Mouse (Mus musculus): ENCODE measurements around the gene Smad3. TPM values are rescaled to one million over a fixed set of nuclear protein-coding genes. Genes with fewer than 3 reads are reported as not detected.

The Smad3 gene
- total and polyA plus RNA-seq, 3 experiments = 12.4 to 18.4 (median 13.0) TPM

DNA sequence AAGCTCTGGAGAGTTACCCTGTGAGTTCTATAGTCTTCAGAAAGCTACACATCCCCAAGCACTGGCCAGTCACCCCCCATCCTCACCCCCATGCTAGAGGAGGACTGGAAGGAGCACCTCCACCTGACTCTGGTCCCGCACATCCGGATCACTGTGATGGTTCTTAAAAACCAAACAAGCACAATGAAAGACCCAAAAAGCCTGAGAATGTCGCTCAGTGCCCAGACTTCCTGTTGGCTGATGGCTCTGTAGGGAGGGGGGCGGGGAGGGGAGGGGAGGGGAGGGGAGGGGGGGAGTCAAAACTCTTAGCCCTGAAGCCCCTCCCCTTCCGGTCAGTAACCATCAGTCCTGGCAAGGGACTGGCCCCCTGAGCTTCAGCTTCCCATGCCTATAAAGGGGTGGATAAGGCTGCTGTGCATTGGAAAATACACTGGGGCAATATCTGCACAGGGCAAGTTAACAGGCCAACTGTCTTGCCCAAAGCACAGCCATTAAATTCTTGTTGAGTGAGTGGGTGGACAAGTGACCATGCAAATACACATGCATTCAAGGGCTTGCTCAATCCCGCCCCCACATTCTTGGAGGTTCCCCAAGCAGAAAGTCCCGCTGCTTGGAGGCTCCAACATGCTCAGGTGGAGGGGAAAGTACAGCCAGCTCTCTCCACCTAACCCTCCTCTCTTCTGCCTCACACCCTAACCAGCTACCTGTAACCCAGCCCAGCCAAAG, 59.3 kb downstream of the Smad3 start:
- H3K4me1 ChIP-seq (ENCODE audit: control insufficient read depth, insufficient read depth, low read length) = peaks cover 15% of the 10 kb centered on the region
- H3K4me3 ChIP-seq = no peak overlapping the region
- intact Hi-C loops (cut with DNase I) = no loop called here
- H3K36me3 ChIP-seq (ENCODE audit: control insufficient read depth, insufficient read depth, low read length) = no peaks in the 10 kb centered on the region
- no peaks in the 10 kb centered on the region for H3K27me3 ChIP-seq (ENCODE audit: control insufficient read depth, insufficient read depth, low read length)
- TF ChIP-seq EP300 (IDR thresholded peaks at IDR 0.05; ENCODE audit: insufficient read depth, low read depth, low read length) = no peak
- no peak for TF ChIP-seq CTCF (IDR thresholded peaks at IDR 0.05)
- TF ChIP-seq POLR2A (IDR thresholded peaks at IDR 0.05; ENCODE audit: insufficient read depth, low read depth, low read length) = no peak
- 53% methylated on average over 6 of the region's 7 CpGs for WGBS
- no peak overlapping the region for H3K9ac ChIP-seq (ENCODE audit: low read depth, low read length)
- H3K79me2 ChIP-seq (replicated peaks; ENCODE audit: control insufficient read depth, insufficient read depth, low read length) = no peaks in the 10 kb centered on the region
- no peak for DNase-seq
- H3K27ac ChIP-seq = no peak overlapping the region

DNA sequence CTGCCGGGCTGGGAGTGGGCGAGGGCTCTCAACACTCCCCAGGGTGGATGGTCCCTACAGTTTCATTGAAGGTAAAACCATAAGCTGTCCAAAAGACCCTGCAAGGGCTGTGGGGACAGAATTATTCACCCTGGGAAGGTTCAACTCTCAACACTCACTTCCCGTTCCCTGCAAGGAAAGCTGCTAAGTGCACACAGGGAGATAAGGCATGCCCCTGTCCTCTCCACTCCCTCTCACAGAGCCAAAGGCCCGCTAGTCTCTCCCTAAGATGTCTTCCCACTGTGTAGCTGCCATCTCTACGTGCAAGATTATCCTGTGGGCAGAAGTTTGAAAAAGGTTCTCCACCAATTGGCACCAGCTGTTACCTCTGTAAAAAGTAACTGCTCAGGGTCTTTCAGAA, 60.2 kb downstream of the Smad3 start:
- H3K4me3 ChIP-seq = no peak overlapping the region
- H3K27ac ChIP-seq = no peak overlapping the region
- no peak for TF ChIP-seq CTCF (IDR thresholded peaks at IDR 0.05)
- TF ChIP-seq EP300 (IDR thresholded peaks at IDR 0.05; ENCODE audit: insufficient read depth, low read depth, low read length) = no peak
- TF ChIP-seq POLR2A (IDR thresholded peaks at IDR 0.05; ENCODE audit: insufficient read depth, low read depth, low read length) = no peak
- H3K36me3 ChIP-seq (ENCODE audit: control insufficient read depth, insufficient read depth, low read length) = no peaks in the 10 kb centered on the region
- DNase-seq = no peak
- intact Hi-C loops (cut with DNase I) = no loop called here
- no peak overlapping the region for H3K9ac ChIP-seq (ENCODE audit: low read depth, low read length)
- 61% methylated on average over 5 of the region's 5 CpGs for WGBS
- H3K79me2 ChIP-seq (replicated peaks; ENCODE audit: control insufficient read depth, insufficient read depth, low read length) = no peaks in the 10 kb centered on the region
- no peaks in the 10 kb centered on the region for H3K27me3 ChIP-seq (ENCODE audit: control insufficient read depth, insufficient read depth, low read length)
- peaks cover 15% of the 10 kb centered on the region for H3K4me1 ChIP-seq (ENCODE audit: control insufficient read depth, insufficient read depth, low read length)

DNA sequence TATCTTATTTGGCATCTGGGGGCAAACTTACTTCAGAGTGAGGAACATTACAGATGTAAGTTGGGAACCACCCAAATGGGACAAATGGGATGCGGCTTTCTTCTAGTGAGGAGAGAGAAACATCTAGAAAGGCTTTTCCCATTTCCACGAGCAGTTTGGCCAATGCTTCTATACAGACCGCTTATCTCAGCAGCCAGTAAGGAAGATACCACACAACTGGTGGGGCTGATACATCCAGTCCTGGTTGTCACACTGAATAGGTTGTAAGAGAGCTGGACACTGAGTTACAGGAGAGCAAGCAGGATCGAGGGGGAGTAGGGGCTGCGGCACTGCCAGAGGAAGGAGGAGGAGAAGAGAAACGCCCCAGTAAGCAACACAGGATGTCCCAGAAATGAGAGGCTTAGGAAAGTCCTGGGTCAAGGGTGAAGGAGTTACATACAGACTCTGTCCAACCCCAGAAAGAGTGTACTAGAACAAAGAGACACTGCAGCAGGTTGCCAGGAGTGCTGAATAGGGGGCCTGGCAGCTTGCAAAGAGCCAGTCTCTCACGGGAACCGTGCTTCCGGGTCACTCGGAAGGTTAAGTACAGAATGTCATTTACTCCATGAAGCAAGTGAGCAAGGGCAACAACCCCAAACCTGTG, 61.2 kb downstream of the Smad3 start:
- no peak for DNase-seq
- Histone ChIP-seq H3K9ac (ENCODE audit: low read depth, low read length) (no peak overlapping the region), H3K36me3 (ENCODE audit: control insufficient read depth, insufficient read depth, low read length) (no peaks in the 10 kb centered on the region), H3K27ac (no peak overlapping the region), H3K4me1 (ENCODE audit: control insufficient read depth, insufficient read depth, low read length) (peaks cover 15% of the 10 kb centered on the region), H3K27me3 (ENCODE audit: control insufficient read depth, insufficient read depth, low read length) (no peaks in the 10 kb centered on the region), H3K4me3 (no peak overlapping the region), H3K79me2 (replicated peaks; ENCODE audit: control insufficient read depth, insufficient read depth, low read length) (no peaks in the 10 kb centered on the region)
- 44% methylated on average over 10 of the region's 10 CpGs for WGBS
- TF ChIP-seq EP300 (IDR thresholded peaks at IDR 0.05; ENCODE audit: insufficient read depth, low read depth, low read length) (no peak), CTCF (IDR thresholded peaks at IDR 0.05) (no peak), POLR2A (IDR thresholded peaks at IDR 0.05; ENCODE audit: insufficient read depth, low read depth, low read length) (no peak)
- intact Hi-C loops (cut with DNase I) = no loop called here

DNA sequence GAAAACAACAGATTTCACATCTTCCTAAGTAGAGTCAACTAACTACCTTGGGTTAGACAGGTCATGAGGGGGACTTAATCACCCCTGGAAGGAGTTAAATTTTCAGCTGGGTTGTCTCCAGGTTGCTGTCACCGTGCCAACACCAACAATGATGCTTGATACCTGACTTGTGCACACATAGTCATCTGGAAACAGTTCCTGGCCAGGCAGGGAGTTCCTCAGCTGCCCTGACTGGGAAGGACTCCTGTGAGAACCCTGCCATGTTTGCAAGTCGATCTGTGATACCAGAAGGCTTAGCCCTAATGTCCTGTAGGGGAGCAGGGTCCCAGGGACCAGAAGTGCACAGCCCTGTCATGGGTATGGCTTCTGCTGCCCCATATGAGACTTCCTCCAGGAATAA, 65.8 kb downstream of the Smad3 start:
- WGBS = 22% methylated on average over 2 of the region's 2 CpGs
- peaks cover 4% of the 10 kb centered on the region for H3K4me1 ChIP-seq (ENCODE audit: control insufficient read depth, insufficient read depth, low read length)
- intact Hi-C loops (cut with DNase I) = no loop called here
- H3K4me3 ChIP-seq = no peak overlapping the region
- H3K79me2 ChIP-seq (replicated peaks; ENCODE audit: control insufficient read depth, insufficient read depth, low read length) = no peaks in the 10 kb centered on the region; the same call in 1 of the 2 replicates
- no peaks in the 10 kb centered on the region for H3K36me3 ChIP-seq (ENCODE audit: control insufficient read depth, insufficient read depth, low read length)
- no peak overlapping the region for H3K27ac ChIP-seq
- no peaks in the 10 kb centered on the region for H3K27me3 ChIP-seq (ENCODE audit: control insufficient read depth, insufficient read depth, low read length)
- DNase-seq = no peak
- TF ChIP-seq EP300 (IDR thresholded peaks at IDR 0.05; ENCODE audit: insufficient read depth, low read depth, low read length) = no peak
- no peak for TF ChIP-seq CTCF (IDR thresholded peaks at IDR 0.05)
- TF ChIP-seq POLR2A (IDR thresholded peaks at IDR 0.05; ENCODE audit: insufficient read depth, low read depth, low read length) = no peak
- no peak overlapping the region for H3K9ac ChIP-seq (ENCODE audit: low read depth, low read length)

DNA sequence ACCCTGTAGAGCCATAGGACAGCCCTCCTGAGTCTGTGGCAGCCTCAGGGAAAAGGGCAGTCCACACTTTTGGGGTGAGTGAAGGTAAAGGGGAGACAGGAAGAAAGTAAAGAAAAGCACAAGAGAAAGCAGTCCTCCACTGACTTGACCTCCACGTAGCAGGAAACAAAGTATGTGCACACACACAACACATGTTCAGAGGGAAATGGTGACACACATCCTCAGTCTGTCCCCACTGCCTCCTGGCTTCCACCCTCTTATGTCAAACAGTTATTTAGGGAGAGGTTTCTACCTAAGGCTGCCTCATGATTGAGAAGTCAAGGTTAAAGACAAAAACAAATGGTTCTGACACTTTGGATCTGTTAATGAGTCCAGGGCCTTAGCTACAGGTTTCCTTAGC, 67.3 kb downstream of the Smad3 start:
- H3K36me3 ChIP-seq (ENCODE audit: control insufficient read depth, insufficient read depth, low read length) = no peaks in the 10 kb centered on the region
- intact Hi-C loops (cut with DNase I) = no loop called here
- DNase-seq = no peak
- WGBS = 59% methylated on average over 1 of the region's 1 CpGs
- H3K27me3 ChIP-seq (ENCODE audit: control insufficient read depth, insufficient read depth, low read length) = no peaks in the 10 kb centered on the region
- peaks cover 3% of the 10 kb centered on the region for H3K4me1 ChIP-seq (ENCODE audit: control insufficient read depth, insufficient read depth, low read length)
- H3K27ac ChIP-seq = no peak overlapping the region
- no peak for TF ChIP-seq CTCF (IDR thresholded peaks at IDR 0.05)
- no peak for TF ChIP-seq EP300 (IDR thresholded peaks at IDR 0.05; ENCODE audit: insufficient read depth, low read depth, low read length)
- TF ChIP-seq POLR2A (IDR thresholded peaks at IDR 0.05; ENCODE audit: insufficient read depth, low read depth, low read length) = no peak
- no peaks in the 10 kb centered on the region; the same call in 1 of the 2 replicates for H3K79me2 ChIP-seq (replicated peaks; ENCODE audit: control insufficient read depth, insufficient read depth, low read length)
- no peak overlapping the region for H3K9ac ChIP-seq (ENCODE audit: low read depth, low read length)
- H3K4me3 ChIP-seq = no peak overlapping the region

DNA sequence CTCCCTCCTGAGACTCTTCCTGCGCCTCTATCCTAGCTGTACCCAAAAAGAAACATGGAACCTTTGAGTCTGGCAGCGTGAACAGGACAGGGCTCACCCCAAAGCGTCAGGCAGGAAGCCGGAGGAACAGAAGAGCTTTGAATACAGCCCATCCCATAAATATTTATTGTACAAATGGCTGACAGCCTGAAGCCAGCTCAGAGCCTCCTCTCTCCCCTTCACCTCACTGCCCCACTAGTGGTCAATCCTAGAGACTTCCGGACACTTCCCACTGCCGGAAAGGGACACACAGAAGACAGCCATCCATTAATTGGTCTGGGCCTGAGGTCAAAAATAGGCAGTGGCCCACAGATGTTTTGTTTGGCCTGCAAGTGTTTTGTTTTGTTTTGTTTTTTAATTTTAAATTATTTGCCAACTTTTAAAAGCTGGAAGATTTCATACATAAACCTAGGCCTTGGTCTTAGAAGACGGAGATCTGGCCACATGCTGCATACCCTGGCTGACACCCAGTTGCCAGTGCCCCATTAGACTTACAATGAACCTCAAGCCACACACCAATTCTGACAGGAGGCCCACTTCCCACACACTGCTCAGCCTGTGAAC, 70.3 kb downstream of the Smad3 start:
- H3K27me3 ChIP-seq (ENCODE audit: control insufficient read depth, insufficient read depth, low read length) = no peaks in the 10 kb centered on the region
- H3K79me2 ChIP-seq (replicated peaks; ENCODE audit: control insufficient read depth, insufficient read depth, low read length) = no peaks in the 10 kb centered on the region; the same call in 1 of the 2 replicates
- no peak overlapping the region for H3K4me3 ChIP-seq
- H3K36me3 ChIP-seq (ENCODE audit: control insufficient read depth, insufficient read depth, low read length) = no peaks in the 10 kb centered on the region
- TF ChIP-seq POLR2A (IDR thresholded peaks at IDR 0.05; ENCODE audit: insufficient read depth, low read depth, low read length) = no peak
- TF ChIP-seq EP300 (IDR thresholded peaks at IDR 0.05; ENCODE audit: insufficient read depth, low read depth, low read length) = no peak
- no peak for TF ChIP-seq CTCF (IDR thresholded peaks at IDR 0.05)
- intact Hi-C loops (cut with DNase I) = no loop called here
- no peak overlapping the region for H3K27ac ChIP-seq
- 64% methylated on average over 7 of the region's 7 CpGs for WGBS
- peaks cover 3% of the 10 kb centered on the region for H3K4me1 ChIP-seq (ENCODE audit: control insufficient read depth, insufficient read depth, low read length)
- DNase-seq = no peak
- H3K9ac ChIP-seq (ENCODE audit: low read depth, low read length) = no peak overlapping the region

Measured in heart, adult 2 months (tissue).